Mouse (Mus musculus) olfactory bulb, adult 2 months (tissue): ENCODE data around the gene Tnpo1. TPM values are rescaled to one million over a fixed set of nuclear protein-coding genes. Genes with fewer than 3 reads are reported as not detected.

Source experiments
- H3K27ac ChIP-seq: fragments of 200-500 bp; 2 replicates; pipeline ENCODE4 v1.5.1; 2012; ENCODE audit warnings: low read depth, low read length; ENCODE audit not compliant: insufficient read depth
- H3K4me1 ChIP-seq: fragments of 200-500 bp; 2 replicates; pipeline ENCODE4 v1.6.1; 2012; ENCODE audit warnings: low read length; ENCODE audit not compliant: control insufficient read depth, insufficient read depth
- H3K4me3 ChIP-seq: fragments of 200-500 bp; 2 replicates; pipeline ENCODE4 v1.5.1; 2012; ENCODE audit warnings: mild to moderate bottlenecking, low read depth, low read length, moderate library complexity; ENCODE audit not compliant: insufficient read depth
- CTCF ChIP-seq: fragments of 200-500 bp; IDR thresholded peaks from 2 replicates; pipeline ENCODE4 v1.5.1; 2012; ENCODE audit warnings: low read depth, mild to moderate bottlenecking, low read length, moderate library complexity; ENCODE audit not compliant: insufficient read depth
- POLR2A ChIP-seq: fragments of 200-500 bp; IDR thresholded peaks from 2 replicates; pipeline ENCODE4 v1.6.1; 2012; ENCODE audit warnings: mild to moderate bottlenecking, low read depth, low read length, moderate library complexity; ENCODE audit not compliant: insufficient read depth
- WGBS: fragments of 180-500 bp; shearing (Covaris S2); methylation state at CpG from one replicate; pipeline ENCODE4 v1.1.7; 2018; 5-methylcytosine and 5-hydroxymethylcytosine counted together
- polyA plus RNA-seq: library from polyadenylated mRNA; stranded (reverse); fragments of >200 nt; gene quantifications from 2 replicates; pipeline ENCODE4 v1.2.4, GENCODE M21; 2012; ENCODE audit warnings: low replicate concordance; ENCODE audit not compliant: missing spikeins, insufficient read depth, insufficient read length

The Tnpo1 gene
- polyA plus RNA-seq, 1 experiment = not detected

DNA sequence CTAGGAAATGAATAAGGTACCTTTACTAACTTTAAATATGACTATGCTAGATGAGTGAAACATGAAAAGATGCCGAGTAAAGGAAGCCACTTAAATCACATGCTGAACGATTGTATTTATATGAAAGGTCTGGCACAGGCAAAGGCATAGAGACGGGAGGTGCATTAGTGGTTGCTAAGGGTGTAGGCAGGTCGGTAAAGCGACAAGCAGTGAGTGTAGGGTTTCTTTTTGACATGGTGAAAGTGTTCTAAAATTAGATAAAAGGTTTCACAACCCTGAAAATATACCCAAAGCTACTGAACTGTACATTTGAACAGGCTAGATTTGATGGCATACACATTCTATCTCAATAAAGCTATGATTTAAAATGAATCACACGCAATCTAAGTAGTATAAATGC lies 10.9 kb upstream of the Tnpo1 start:
- no peak overlapping the region for H3K27ac ChIP-seq
- 65% methylated on average over 6 of the region's 6 CpGs for WGBS
- no peaks in the 10 kb centered on the region for H3K4me1 ChIP-seq
- H3K4me3 ChIP-seq = no peak overlapping the region
- TF ChIP-seq CTCF (no peak), POLR2A (no peak)

DNA sequence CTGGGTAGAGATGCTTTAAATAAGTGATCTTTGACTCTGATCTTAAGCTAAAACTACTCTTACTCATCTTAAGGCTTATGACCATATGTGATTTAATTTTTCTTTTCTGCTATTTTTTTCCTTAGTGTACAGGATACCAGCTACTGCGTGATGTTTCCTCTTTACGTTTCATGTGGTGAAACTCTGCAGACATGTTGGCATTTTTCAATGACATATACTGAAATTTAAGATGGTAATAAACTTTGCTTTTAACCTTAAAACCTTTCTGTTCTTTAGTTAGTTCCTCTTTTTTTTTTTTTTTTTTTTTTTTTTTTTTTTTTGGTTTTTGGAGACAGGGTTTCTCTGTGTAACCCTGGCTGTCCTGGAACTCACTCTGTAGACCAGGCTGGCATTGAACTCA lies 2.7 kb upstream of the Tnpo1 start:
- 99% methylated on average over 2 of the region's 2 CpGs for WGBS
- H3K4me3 ChIP-seq = no peak overlapping the region
- no peak overlapping the region for H3K27ac ChIP-seq
- no peaks in the 10 kb centered on the region; the same call in 1 of the 2 replicates for H3K4me1 ChIP-seq
- TF ChIP-seq CTCF (no peak), POLR2A (no peak)

DNA sequence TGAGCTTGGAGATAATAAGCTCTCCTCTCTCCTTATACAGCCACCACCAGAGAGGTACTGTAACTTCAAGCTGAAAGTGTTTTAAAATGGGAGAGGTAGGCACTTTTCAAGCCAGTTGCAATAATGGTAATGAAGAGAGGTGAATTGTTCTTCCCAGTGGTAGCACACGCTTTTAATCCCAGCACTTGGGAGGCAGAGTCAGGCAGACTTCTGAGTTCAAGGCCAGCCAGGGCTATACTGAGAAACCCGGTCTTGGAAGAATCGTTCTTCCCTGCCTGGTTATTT lies 716 bp upstream of the Tnpo1 start:
- 42% methylated on average over 3 of the region's 3 CpGs for WGBS
- no peak for TF ChIP-seq CTCF
- Histone ChIP-seq H3K4me1 (peaks cover 3% of the 10 kb centered on the region), H3K4me3 (no peak overlapping the region), H3K27ac (peak overlapping the region; percentile 87; the same call in 1 of the 2 replicates)

DNA sequence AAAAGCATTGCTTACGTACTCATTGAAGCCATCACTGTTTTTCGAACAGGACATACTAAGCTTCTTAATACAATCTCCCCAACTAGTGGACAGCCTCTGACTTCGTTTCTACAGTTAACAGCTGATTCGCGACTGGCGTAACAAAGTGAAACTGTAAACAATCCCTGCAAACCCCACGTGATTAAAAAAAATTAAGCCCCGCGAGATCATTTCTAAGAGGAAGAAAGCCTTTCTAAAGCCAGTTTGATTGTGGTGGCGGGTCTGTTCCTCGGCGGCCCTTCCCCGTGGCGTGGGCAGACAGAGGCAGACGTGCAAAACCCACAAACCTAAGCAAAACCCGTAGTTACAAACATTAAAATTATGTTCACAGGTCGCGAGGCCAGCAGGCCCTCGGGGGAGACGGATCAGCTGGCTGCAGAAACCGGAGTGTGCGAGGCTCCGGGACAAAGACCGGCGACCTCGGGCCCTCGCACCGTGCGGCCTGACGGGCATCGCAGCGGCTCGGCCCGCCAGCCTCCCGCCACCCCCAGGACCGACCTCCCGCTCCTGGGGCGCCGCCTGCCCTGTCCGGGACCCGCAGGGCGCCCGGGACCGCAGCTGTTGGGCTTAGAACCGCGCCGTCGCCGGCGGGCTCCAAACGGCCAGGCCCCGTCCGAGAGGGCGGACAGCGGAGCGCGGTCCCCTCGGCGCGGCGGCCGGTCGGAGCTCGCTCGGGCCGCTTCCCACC lies 535 bp downstream of the Tnpo1 start:
- H3K4me1 ChIP-seq = peaks cover 3% of the 10 kb centered on the region
- H3K27ac ChIP-seq = peak overlapping the region; percentile 90
- TF ChIP-seq CTCF = no peak
- no peak for TF ChIP-seq POLR2A
- WGBS = under 1% methylated on average over 66 of the region's 66 CpGs
- H3K4me3 ChIP-seq = peak overlapping the region; percentile 94

DNA sequence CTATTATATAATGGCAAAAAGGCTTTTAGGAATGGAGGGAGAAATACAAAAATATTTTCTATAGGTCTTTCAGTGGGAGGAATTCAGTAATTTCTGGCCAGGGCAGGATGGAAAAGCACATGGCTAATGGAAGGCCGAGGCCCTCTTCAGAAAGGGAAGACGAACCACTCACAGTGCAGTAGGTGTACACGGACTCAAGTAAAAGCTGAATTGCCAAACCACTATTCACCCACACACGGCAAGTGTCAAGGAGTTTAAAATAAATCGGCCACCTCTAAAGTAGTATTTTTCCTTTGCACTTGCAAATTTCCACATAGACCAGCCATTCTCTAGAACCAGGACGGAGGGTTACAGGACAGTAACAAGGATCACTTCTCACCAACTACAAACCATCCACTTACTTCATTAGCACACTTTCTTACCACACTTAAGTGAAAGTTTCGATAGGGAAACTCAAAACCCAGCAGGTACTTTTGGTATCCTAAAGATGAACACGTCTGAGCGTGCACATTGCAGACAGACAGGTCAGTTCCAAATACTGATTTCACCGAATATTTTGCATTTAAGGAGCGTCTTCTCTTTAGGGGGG lies 1.2 kb downstream of the Tnpo1 start:
- whole genome bisulfite sequencing = 1% methylated on average over 11 of the region's 11 CpGs
- Histone ChIP-seq H3K4me1 (peaks cover 4% of the 10 kb centered on the region), H3K4me3 (peak overlapping the region; percentile 38; the same call in 1 of the 2 replicates), H3K27ac (peak overlapping the region; percentile 90)
- no peak for TF ChIP-seq CTCF
- no peak for TF ChIP-seq POLR2A

DNA sequence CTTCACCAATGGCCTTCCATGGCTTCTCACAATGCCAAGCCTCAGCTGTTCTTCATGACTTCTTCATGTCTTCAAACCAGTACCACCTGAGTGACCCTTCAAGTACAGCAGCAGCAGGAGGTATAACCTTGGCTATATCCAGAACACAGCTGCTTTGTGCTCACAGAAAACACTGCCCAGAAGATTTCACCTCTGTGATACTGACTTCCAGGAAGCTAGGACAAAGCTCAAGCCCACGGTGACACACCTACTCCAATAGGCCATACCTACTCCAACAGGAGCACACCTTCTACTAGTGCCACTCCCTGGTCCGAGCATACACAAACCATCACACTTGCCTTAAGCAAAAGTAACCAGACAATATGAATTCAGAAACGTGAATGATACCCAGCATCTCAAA lies 3.4 kb downstream of the Tnpo1 start:
- 79% methylated on average over 3 of the region's 3 CpGs for WGBS
- no peak for TF ChIP-seq POLR2A
- no peak for TF ChIP-seq CTCF
- Histone ChIP-seq H3K4me1 (peaks cover 9% of the 10 kb centered on the region), H3K4me3 (no peak overlapping the region), H3K27ac (no peak overlapping the region)

DNA sequence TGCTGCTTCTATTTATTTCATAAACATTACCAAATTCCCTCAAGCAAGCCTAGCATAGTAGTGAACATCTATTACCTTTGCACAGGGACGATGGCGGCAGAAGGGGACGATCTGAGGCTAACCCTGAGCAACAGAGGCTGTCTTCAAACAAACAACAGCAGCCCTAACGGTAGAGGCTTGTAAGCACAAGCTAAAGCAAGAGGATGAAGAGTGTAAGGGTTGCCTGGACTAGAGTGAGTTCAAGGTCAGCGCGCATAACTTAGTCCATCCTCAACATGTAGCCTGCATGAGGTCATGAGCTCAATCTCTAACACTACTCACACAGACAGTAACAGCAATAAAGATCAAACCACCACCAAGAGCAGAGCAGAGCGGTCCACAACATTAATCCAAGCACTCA lies 4.9 kb downstream of the Tnpo1 start:
- H3K4me3 ChIP-seq = no peak overlapping the region
- WGBS = 78% methylated on average over 7 of the region's 7 CpGs
- TF ChIP-seq POLR2A = no peak
- no peak for TF ChIP-seq CTCF

DNA sequence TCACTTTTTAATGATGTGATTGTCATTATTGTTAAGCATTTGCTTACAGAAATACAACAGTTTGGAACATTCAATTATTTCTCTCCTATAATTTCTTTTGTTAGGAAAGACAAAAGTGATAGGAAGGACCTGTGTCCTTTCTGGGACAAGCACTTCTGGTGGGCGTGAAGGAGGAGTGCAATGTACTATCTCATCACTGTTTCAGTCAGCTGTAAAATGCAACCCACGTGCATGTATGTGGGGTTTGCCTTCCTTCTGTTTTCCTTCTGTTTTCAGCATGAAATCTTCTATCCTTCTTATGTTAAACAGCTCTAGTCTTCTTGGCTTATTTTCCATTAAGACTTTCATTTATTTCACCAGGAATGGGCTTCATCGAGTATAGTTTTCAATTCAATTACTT lies 5.9 kb downstream of the Tnpo1 start:
- WGBS = 22% methylated on average over 3 of the region's 3 CpGs

More for the DNA sequence above, 4.9 kb downstream of the Tnpo1 start:
- Histone ChIP-seq H3K27ac (0 out of 2 replicates have a peak overlapping the region, but pooled peaks have one; percentile 0), H3K4me1 (peaks cover 9% of the 10 kb centered on the region)

DNA sequence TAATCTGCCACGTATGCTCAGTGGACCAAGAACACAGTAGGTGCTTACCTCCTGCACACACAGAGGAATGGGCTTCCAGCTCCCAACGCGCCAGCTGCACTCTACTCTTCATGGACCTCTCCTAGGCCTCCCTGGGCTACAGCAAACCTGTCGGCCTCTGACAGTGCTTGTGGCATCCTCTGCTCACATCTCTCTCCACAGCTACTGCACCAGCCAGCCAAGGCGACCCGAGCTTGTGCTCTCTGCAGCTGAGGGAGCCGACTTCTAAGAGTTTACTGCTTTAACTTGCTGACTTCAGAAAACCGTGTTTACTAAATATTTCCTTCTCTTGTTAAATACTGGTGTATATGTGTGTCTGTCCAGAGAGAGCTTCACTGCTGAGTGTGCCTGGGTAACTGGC lies 6.5 kb downstream of the Tnpo1 start:
- 0 out of 2 replicates have a peak, but pooled peaks have one; percentile 20 for TF ChIP-seq POLR2A
- no peak for TF ChIP-seq CTCF
- WGBS = 61% methylated on average over 8 of the region's 8 CpGs

More for the DNA sequence above, 5.9 kb downstream of the Tnpo1 start:
- no peak overlapping the region for H3K27ac ChIP-seq
- no peak overlapping the region for H3K4me3 ChIP-seq
- TF ChIP-seq CTCF (no peak), POLR2A (no peak)
- peaks cover 9% of the 10 kb centered on the region for H3K4me1 ChIP-seq

DNA sequence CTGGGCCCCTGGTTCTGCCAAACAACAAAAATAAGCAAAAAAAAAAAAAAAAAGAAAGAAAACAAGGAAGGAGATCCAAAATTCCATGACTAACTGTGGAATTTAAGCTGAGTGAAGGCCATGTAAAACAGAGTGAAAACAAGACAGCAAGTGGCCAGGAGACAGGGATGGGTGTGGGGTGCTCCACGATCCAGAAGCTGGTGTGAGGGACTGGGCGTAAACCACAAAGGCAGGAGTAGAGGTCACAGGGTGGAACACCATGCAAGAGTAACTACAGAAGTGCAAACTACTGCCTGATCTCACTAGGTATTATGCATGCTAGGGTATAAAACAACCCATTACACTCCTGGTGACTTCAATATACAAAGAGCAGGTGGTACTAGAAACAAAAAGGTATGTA lies 8.3 kb downstream of the Tnpo1 start:
- no peak for TF ChIP-seq POLR2A
- TF ChIP-seq CTCF = no peak
- Histone ChIP-seq H3K27ac (no peak overlapping the region), H3K4me3 (no peak overlapping the region), H3K4me1 (peaks cover 15% of the 10 kb centered on the region)
- WGBS = 64% methylated on average over 2 of the region's 2 CpGs

More for the DNA sequence above, 6.5 kb downstream of the Tnpo1 start:
- Histone ChIP-seq H3K4me3 (no peak overlapping the region), H3K4me1 (peaks cover 12% of the 10 kb centered on the region), H3K27ac (no peak overlapping the region)
